Mouse (Mus musculus) embryo, embryonic 11 days (tissue): Measurements from ENCODE around the gene Prtn3.
"Not testable (repeated sequence)": the region's sequence is repeated elsewhere in the genome, so short reads cannot be mapped to it uniquely, and the experiment has no call there.

Experiments
- DNase-seq: peaks from one replicate; pipeline ENCODE4 v3.0.0-alpha.2; 2015

Prtn3 gene

GRCm38 (mm10) chr10:79877757-79878156 lies 3.5 kb downstream of the Prtn3 start:
- DNase-seq, result no peak

GRCm38 (mm10) chr10:79879527-79879926 lies 5.3 kb downstream of the Prtn3 start:
- DNase-seq, result no peak

GRCm38 (mm10) chr10:79880721-79881120 lies 6.4 kb downstream of the Prtn3 start:
- DNase-seq, result peak; percentile 26

- peak; percentile 68 for DNase-seq
Observed at GRCm38 (mm10) chr10:79881981-79882380, 7.7 kb downstream of the Prtn3 start.

GRCm38 (mm10) chr10:79883297-79884084 lies 9.2 kb downstream of the Prtn3 start:
- peak; percentile 87 for DNase-seq

- no peak for DNase-seq
Observed at GRCm38 (mm10) chr10:79884446-79884845, 10.2 kb downstream of the Prtn3 start.

- not testable (repeated sequence) for DNase-seq
Observed at GRCm38 (mm10) chr10:79884938-79885337, 10.7 kb downstream of the Prtn3 start.

GRCm38 (mm10) chr10:79886054-79886453 lies 11.8 kb downstream of the Prtn3 start, which contains the start of gene Elane:
Elane (plus strand) TSS chr10:79886247.
- no peak for DNase-seq

GRCm38 (mm10) chr10:79886611-79887010 lies 12.3 kb downstream of the Prtn3 start:
- DNase-seq, result no peak

- DNase-seq, result no peak
Observed at GRCm38 (mm10) chr10:79889386-79889785, 15.1 kb downstream of the Prtn3 start.

GRCm38 (mm10) chr10:79890670-79891069 lies 16.4 kb downstream of the Prtn3 start, which contains the start of gene Cfd:
Cfd (plus strand) TSS chr10:79890853.
- DNase-seq, result no peak

GRCm38 (mm10) chr10:79892451-79893118 lies 18.3 kb downstream of the Prtn3 start:
- peak; percentile 83 for DNase-seq

GRCm38 (mm10) chr10:79896306-79896705 lies 22.0 kb downstream of the Prtn3 start:
- no peak for DNase-seq

GRCm38 (mm10) chr10:79896814-79897213 lies 22.5 kb downstream of the Prtn3 start:
- DNase-seq, result no peak

- DNase-seq, result no peak
Observed at GRCm38 (mm10) chr10:79897316-79898245, 23.3 kb downstream of the Prtn3 start.

- DNase-seq, result no peak
Observed at GRCm38 (mm10) chr10:79900951-79901410, 26.7 kb downstream of the Prtn3 start.

GRCm38 (mm10) chr10:79906712-79907111 lies 32.4 kb downstream of the Prtn3 start:
- no peak for DNase-seq

- no peak for DNase-seq
Observed at GRCm38 (mm10) chr10:79907415-79907814, 33.1 kb downstream of the Prtn3 start.

GRCm38 (mm10) chr10:79908167-79909091 lies 34.2 kb downstream of the Prtn3 start, which contains the start of gene Med16:
Med16 (minus strand) TSS chr10:79908923.
- DNase-seq, result peak; percentile 98

GRCm38 (mm10) chr10:79909092-79909922 lies 35.0 kb downstream of the Prtn3 start:
- DNase-seq, result peak; percentile 50

GRCm38 (mm10) chr10:79910556-79910955 lies 36.3 kb downstream of the Prtn3 start, which contains the start of gene Gm26602:
Gm26602 (plus strand) TSS chr10:79910856.
- no peak for DNase-seq
